Mouse (Mus musculus) CH12.LX (cell line): ENCODE results near the gene Mrpl9.

Source experiments
- CTCF ChIP-seq, 2 experiments: IDR thresholded peaks in 1 of 2; conservative IDR thresholded peaks in 1 of 2; 2 replicates each; pipeline ENCODE4 v1.5.1; 2011 to 2012; ENCODE audit warnings: low read depth in 2 of 2, low read length in 2 of 2, improper control_type of control experiment in 1 of 2, inconsistent platforms in 1 of 2, mild to moderate bottlenecking in 1 of 2, moderate library complexity in 1 of 2
- E2F4 ChIP-seq: IDR thresholded peaks from 2 replicates; pipeline ENCODE4 v1.6.1; 2011; ENCODE audit warnings: low read depth, low read length, improper control_type of control experiment; ENCODE audit not compliant: insufficient replicate concordance
- EP300 ChIP-seq: IDR thresholded peaks from 2 replicates; pipeline ENCODE4 v1.6.1; 2011; ENCODE audit warnings: low read length, improper control_type of control experiment
- MXI1 ChIP-seq: IDR thresholded peaks from 2 replicates; pipeline ENCODE4 v1.6.1; 2011; ENCODE audit warnings: mild to moderate bottlenecking, low read depth, low read length, improper control_type of control experiment
- POLR2A ChIP-seq: IDR thresholded peaks from 2 replicates; pipeline ENCODE4 v1.6.1; 2011; ENCODE audit warnings: low read depth, mild to moderate bottlenecking, improper control_type of control experiment, low read length
- USF1 ChIP-seq: IDR thresholded peaks from 2 replicates; pipeline ENCODE4 v1.6.1; 2014; ENCODE audit warnings: low read depth, mild to moderate bottlenecking, inconsistent platforms, low read length, improper control_type of control experiment
- ZC3H11A ChIP-seq: IDR thresholded peaks from 2 replicates; pipeline ENCODE4 v1.6.1; 2012; ENCODE audit warnings: low read depth, mild to moderate bottlenecking, inconsistent platforms, low read length, improper control_type of control experiment

DNA sequence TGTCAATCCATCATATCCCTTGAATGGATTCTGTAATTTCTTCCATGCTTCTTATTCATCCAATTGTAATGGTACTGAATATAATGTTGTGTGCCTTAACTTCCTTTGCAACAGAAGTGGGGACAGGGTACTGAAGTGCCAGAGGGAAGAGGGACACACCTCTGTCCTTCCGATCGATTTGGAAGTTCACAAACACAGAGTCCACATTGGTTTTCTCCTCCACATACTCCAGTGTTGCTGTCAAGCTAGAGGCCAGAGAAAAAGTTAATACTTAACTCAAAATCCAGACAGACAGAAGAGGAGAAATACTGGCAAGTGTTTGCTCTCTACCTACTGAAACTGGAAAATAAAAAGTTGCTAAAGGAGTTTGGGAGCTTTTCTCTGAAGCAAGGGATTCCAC lies 8.8 kb upstream of the Mrpl9 start:
- TF ChIP-seq MXI1 (no peak), CTCF (conservative IDR thresholded peaks at IDR 0.05 in 1 of 2, IDR thresholded peaks at IDR 0.05 in 1 of 2; ENCODE audit: low read depth in 2 of 2, low read length in 2 of 2) (no peak), POLR2A (no peak), ZC3H11A (no peak), E2F4 (no peak), EP300 (no peak), USF1 (no peak)
